Mouse (Mus musculus) lung, postnatal 0 days (tissue): Measurements from ENCODE around the gene Gm9732.
"Not testable (repeated sequence)": the region's sequence is repeated elsewhere in the genome, so short reads cannot be mapped to it uniquely, and the experiment has no call there.

ENCODE experiments used
- CTCF ChIP-seq: IDR thresholded peaks from 2 replicates; pipeline ENCODE4 v1.5.1; 2016; ENCODE audit warnings: antibody characterized with exemption, mild to moderate bottlenecking
- EP300 ChIP-seq: IDR thresholded peaks from 2 replicates; pipeline ENCODE4 v1.6.1; 2016; ENCODE audit warnings: antibody characterized with exemption, mild to moderate bottlenecking, control low read depth

GRCm38 (mm10) chr14:43250549-43251253, 24.1 kb upstream of the Gm9732 start:
- TF ChIP-seq CTCF, EP300: not testable (repeated sequence)
